Mouse (Mus musculus): ENCODE data around the gene Pih1d1.
"Not testable (repeated sequence)": the region's sequence is repeated elsewhere in the genome, so short reads cannot be mapped to it uniquely, and the experiment has no call there.

The Pih1d1 gene

DNA sequence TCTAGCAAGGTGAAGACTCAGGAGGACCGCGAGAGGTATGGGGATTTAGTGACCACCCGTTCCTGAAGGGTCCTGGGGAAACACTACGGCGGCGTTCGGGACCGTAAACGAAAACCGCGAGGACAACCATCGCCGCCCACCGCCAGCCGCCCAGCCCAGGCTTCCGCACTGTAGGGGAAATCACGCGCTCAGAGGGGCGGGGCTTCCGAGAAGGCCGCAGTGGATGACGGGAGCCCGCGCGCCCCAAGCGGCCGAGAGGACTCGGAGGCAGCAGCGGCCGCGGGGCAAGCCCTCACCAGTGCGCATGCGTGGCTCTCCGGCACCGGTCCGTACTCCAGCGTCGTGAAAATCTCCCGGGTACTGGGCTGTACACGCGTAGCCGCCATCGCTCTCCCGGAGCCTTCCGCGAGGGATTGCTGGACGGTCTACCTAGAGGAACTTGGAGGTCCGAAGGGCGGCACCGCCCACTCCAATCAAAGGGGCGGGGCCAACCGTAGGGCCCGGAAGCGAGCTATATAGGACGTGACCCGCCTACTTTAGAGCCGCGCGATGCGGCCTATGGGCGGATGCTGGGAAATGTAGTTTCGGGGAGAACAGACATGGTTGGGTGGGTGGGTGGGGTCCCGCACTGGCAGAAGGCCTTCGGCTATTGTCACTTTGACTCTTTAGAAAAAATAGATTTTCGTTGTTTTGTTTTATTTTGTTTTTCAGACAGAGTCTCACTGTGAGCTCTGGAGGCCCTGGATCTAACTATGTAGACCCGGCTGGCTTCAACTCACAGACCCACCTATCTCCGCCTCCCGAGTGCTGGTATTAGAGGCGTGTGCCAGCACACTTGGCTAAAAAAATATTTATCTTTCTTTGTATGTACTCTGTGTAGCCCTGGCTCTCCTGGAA lies at the start of gene Pih1d1, which contains the start of gene Aldh16a1:
Gene Pih1d1 (plus strand): TSS at position 208 of the 897 bp plus-strand sequence.
Gene Aldh16a1 (minus strand): TSS at position 489 of the 897 bp plus-strand sequence.
- DNase-seq (ENCODE audit: low spot score in 2 of 2), result peak; percentile 95 to 96

DNA sequence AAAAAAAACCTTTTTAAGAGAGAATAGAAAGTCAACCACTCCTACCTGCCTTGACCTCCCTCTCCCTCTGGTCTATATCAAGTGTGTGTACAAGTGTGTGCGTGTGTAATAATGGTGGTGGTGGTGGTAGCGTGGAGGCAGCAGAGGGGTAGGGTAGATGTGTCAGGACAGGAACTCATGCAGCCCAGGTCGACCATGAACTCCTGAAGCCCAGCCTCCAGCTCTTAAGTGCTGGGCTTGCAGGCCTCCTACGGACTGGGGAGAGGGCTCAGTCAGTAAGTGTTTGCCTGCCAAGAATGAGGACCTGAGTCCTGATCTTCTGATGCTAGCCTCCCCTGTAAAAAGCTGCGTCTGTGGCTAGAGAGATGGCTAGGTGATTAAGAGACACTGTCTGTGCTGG lies 49.2 kb upstream of the Pih1d1 start:
- no peak for DNase-seq (ENCODE audit: low spot score in 2 of 2)

DNA sequence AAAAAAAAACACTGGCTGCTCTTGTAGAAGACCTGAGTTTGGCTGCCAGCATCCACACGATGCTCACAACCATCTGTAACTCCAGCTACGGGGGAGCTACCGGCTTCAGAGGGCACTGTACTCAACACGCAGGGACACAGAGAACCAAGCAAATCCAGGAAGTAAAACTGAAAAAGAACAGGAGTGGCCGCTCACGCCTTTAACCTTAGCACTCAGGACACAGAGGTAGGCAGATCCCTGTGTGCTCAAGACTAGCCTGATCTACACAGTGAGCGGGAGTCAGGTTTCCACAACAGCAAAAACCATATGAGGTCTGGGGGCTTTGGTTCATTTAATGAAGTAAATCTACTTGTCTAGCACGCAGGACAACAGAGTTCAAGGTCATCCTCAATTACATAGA lies 48.6 kb upstream of the Pih1d1 start:
- no peak for DNase-seq (ENCODE audit: low spot score in 2 of 2)

DNA sequence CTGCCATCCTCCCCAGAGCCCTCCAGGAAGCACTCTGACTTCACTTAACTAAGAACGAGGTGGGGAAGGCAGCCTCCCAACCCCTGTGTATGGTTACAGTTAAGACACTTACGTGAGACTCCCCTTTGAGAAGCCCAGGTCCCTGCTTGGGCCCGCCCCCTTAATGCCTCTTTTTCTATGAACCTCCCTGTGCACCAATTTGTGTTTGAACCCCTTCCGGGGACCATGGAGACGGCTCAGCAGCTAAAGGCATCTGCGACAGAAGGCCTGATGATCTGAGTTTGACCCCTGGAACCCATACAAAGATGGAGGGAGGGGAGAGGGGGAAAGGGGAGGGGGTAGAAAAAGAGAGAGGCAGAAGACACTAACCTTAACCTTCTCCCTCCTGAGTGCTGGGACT lies 47.7 kb upstream of the Pih1d1 start:
- no peak for DNase-seq (ENCODE audit: low spot score in 2 of 2)

DNA sequence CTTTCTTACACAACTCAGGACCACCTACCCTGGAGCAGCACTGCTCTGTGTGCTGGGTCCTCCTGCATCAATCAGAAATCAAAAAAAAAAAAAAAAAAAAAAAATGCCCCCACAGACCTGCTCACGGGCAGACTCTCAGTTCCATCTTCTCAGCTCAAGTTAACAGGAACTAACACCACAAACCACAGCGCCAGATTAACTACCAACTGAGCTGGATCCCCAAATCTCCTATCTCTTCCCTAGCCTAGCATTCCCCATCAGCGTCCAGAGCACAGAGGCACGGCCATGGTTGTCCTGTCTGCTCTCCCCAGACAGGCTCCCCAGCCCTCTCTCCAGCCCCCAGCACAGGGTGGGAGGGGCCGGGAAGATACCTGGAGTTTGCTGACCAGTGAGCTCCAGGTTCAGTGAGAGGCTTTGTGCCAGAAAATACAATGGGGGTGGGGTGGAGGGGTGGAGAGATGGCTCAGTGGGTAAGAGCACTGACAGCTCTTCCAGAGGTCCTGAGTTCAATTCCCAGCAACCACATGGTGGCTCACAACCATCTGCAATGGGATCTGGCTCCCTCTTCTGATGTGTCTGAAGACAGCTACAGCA lies 47.0 kb upstream of the Pih1d1 start:
- no peak for DNase-seq (ENCODE audit: low spot score in 2 of 2)

DNA sequence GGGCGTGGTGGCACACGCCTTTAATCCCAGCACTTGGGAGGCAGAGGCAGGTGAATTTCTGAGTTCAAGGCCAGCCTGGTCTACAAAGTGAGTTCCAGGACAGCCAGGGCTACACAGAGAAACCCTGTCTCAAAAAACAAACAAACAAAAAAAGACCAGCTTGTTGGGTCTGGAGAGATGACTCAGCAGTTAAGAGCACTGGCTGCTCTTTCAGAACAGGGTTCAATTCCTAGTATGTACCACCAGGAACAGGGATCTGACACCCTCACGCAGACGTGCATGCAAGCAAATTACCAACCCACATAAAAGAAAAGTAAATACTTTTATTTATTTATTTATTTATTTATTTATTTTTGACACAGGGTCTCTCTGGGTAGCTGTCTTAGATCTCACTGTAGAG lies 44.0 kb upstream of the Pih1d1 start:
- not testable (repeated sequence) for DNase-seq (ENCODE audit: low spot score in 2 of 2)

DNA sequence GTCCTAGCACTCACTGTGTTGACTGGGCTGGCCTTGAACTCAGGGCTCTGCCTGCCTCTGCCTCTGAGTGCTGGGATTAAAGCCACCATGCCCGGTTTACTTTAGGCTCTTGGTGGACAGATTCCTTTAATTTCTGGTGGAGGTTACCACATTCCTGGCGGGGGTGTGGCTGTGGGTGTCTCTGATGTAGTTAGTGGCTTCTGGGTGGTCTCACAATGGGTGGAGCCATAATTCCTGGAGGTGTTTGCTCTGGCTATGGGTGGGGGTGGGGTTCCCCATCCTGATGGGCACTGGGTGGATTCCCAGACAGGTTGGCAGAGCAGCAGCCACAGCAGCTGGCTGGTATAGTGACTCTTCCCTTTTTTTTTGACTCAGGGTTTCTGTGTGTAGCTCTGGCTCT lies 42.2 kb upstream of the Pih1d1 start:
- no peak for DNase-seq (ENCODE audit: low spot score in 2 of 2)

DNA sequence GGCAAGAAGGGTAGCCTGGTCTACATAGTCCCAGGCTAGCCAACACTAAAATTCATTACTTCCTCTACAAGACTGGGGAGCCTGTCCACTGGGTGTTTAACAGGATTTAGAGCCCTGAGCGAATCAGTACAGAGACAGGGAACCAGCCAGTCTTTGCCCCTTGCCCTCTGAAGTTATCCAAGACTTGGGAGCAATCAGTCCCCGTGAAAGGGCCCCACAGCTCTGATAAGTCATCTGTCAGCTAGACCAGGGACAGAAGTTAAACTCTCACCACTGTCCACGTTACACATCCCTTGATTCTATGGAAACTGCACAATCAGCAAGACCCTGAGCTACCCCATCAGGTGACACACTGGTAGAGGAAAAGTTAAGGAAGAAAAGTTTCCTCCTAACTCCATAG lies 41.6 kb upstream of the Pih1d1 start:
- DNase-seq (ENCODE audit: low spot score in 2 of 2), result no peak

DNA sequence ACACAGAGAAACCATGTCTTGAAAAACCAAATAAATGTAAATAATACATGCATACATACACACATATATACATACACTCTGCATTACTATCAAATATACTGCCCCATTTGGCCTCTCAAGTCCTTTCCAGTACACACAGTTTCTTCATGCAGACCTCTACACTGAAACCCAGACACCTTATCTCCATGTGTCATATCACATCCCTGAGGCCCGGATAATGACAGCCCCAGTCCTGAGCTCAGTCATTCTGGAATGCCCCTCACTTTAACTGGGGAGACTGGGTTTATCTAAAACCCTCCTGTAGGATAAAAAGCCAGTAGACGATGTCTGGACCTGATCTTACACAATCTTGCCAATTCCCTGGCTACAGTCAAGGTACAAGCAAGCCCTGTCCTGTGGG lies 40.6 kb upstream of the Pih1d1 start:
- DNase-seq (ENCODE audit: low spot score in 2 of 2), result no peak

DNA sequence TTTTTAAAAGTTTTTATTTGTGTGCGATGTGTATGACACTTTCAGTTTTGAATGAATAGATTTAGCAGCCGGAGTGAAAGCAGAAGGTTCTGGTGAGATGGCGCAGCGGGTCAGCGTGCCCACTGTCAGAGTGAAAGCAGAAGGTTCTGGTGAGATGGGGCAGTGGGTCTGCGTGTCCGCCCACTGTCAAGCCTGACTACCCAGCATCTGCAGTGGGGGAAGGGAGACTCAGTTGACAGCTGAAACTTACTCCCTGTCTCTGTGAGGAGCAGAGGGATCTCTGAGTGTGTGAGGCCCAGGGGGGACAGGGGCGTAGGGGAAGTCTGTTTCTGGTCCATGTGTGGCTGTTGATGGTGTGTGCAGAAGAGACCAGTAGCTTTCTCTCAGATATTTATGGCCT lies 36.5 kb upstream of the Pih1d1 start:
- no peak for DNase-seq (ENCODE audit: low spot score in 2 of 2)

DNA sequence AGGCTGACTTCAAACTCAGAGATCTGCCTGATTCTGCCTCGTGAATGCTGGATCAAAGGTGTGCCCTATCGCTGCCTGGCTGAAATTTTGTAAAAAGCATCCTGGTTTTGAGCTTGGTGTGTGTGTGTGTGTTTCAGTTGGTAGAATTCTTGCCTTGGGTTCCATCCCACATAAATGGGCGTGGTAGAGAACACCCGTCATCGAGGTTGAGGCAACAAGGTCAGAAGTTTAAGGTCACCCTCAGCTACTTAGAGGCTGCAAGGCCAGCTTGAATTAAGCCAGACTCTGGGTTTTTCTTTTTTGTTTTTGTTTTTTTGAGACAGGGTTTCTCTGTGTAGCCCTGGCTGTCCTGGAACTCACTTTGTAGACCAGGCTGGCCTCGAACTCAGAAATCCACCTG lies 35.8 kb upstream of the Pih1d1 start:
- DNase-seq (ENCODE audit: low spot score in 2 of 2), result no peak

DNA sequence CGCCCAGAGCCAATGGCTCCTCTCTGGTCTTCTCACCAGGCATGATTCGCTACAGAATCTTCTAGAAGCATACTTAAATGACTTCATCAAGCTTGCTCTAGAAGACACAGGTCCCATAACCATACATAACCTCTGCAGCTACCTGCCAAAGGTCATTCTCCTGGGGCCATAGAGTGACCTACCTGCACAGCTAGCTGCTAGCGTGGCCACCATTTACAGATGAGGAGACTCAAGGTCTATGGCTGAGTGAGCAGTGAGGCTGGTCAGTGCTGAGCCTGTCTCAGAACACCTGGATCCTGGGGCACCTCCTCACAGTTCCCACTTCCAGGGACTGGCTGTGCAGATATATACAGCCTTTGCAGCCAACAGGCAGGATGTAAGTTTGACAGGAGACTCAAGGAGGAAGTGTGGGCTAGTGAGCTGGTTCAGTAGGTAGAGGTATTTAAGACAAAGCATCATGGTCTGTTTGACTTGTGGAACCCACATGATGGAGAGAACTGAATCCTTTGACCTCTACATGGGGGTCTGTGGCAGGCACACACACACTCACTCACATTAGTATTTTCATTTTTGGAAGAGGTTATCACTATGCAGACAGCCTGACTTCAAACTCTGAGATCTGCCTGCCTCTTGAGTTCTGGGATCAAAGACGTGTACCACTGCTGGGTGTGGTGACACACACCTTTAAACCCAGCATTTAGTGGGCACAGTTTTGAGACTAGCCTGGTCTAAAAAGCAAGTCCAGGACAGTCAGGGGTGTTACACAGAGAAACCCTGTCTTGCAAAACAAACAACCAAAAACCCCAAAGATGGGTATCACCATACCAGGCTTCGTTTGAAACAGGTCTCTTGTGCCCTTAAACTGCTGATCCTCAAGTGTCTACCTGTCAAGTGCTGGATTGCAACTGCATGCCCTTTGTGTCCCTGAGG lies 34.1 kb upstream of the Pih1d1 start:
- no peak for DNase-seq (ENCODE audit: low spot score in 2 of 2)

DNA sequence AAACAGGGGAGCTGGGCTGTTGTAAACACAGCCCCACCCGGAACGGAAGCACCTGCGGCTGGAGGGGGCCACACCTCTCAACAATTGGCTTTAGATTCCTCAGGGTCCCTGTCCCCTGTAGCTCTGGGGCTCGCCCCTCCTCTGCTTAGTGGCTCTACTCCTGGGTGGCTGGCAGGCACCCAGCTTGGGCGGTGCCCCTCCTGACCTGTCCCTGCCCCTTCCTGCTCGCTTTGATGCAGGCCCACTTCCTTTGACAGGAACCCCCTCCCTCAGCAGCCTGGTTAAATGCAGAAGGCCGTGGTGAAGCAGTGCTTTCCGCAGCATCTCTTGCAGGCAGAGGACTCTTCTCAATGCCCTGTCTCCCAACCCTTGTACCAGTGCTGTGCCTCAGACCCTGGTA lies 32.7 kb upstream of the Pih1d1 start:
- no peak for DNase-seq (ENCODE audit: low spot score in 2 of 2)

DNA sequence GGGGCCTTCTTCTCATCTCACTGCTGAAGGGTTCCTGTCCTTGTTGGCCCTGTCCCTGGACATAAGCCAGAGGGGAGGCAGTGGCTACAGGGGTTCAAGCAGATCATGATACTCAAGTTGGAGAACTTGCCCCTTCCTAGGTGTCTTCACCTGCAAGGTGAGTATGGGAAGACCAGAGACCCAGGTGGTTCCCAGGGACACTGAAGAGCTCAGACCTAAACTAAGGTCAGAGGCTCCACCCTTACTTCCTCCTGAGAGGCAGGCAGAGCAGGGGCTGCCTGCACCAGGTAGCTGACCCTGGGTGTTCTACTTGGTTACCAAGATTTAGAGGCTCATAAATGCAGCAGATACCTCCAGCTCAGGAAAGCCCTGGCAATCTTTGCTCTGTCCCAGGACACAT lies 32.1 kb upstream of the Pih1d1 start:
- DNase-seq (ENCODE audit: low spot score in 2 of 2), result no peak

DNA sequence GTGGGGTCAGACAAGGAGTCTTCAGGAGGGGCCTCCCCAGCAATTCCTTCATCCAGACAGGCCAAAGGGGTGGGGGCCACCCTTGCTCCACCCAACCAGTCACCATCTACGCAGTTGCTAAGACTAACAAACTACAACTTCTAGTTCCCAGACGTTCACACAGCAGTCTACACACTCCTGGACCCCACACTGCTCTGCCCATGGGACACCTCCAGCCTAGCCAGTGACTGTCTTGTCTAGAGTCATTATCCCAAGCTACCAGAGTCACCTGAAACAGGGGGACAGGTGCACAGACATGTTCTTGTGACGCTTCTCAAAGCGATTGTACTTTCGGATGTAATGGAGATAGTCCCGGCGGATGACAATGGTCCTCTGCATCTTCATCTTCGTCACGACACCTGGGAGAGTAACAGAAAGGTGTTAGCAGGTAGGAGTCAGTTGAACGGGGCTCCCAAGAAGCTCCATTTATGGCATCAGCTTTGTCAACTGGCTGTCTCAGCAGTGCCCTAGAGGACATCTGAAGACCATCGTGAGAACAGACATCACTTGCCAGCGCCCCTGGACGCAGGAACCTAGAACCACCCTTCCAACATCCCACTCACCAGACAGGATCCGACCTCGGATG lies 31.4 kb upstream of the Pih1d1 start:
- DNase-seq (ENCODE audit: low spot score in 2 of 2), result no peak

DNA sequence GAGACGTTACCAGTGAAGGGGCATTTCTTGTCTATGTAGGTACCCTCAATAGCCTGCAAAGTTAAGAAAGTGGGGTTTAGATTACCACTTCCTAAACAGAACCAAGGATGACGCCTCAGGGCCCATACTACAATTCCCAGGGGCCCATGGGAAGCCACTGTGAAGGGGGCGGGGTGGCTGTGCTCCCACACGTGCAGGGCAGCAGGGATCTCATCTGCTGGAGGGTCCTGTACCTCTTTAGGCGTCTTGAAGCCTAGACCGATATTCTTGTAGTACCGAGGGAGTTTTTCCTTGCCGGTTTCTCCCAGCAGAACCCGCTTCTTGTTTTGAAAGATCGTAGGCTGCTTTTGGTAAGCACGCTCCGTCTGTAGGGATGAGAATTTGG lies 30.9 kb upstream of the Pih1d1 start:
- DNase-seq (ENCODE audit: low spot score in 2 of 2), result no peak

DNA sequence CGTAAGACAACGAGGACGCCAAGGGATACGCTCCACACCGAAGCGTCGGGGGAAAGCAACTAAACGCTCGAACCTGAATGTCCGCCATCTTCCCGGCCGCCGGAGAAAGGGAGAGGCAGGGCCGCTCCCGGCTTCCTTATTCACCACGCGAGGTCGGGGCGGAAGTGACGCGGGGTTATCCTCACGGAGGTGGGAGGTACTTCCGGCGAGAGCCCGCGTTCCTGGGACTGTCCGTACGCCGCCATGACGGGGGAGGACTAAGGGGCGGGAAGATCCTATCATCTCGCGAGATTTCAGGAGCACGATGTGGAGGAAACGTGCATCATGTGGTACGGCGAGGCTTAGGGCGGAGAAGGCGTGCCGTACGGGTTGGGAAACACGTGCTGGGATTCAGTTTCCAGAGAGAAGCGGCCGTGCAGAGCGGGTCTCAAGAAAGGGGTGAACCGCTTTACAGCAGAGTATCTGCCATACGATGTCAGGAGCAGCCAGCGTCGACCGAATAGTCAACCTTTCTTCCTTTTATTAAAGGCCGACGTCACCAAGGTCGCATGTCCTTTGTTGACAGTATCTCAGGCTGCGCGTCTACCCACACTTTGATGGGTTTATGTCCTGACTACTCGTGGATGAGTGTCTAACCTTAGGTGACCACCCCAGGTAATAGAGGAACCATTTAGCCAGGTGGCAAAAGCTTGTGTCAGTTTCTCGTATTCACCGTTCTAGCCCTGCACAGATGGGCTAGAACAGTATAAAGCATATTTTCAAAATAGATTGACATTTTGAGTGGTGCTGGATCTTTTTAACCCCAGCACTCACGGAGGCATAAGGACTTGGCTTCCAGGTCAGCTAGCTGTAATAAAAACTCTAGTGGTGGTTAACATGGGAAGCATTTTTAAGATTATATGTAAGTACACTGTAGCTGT lies 29.6 kb upstream of the Pih1d1 start, which contains the start of gene Rps11:
Gene Rps11 (minus strand): TSS at position 216 of the 920 bp plus-strand sequence.
- peak; percentile 98 for DNase-seq (ENCODE audit: low spot score in 2 of 2)

DNA sequence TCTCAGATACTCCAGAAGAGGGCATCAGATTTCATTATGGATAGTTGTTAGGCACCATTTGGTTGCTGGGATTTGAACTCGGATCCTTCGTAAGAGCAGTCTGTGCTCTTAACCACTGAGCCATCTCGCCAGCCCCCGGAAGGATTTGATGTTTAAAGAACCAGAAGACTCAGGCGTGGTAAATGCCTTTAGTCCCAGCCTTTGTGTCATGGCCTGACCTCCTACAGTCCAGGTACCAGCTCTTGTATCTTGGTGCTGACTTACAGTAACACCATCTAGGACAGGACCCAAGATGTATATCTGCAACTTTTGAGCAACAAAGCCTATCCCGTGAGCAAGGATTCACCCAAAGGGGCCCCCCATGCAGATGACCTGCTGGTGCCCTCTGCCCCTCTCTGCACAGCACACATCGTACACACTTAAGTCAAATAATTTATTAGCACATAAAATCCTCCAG lies 28.9 kb upstream of the Pih1d1 start:
- no peak for DNase-seq (ENCODE audit: low spot score in 2 of 2)

DNA sequence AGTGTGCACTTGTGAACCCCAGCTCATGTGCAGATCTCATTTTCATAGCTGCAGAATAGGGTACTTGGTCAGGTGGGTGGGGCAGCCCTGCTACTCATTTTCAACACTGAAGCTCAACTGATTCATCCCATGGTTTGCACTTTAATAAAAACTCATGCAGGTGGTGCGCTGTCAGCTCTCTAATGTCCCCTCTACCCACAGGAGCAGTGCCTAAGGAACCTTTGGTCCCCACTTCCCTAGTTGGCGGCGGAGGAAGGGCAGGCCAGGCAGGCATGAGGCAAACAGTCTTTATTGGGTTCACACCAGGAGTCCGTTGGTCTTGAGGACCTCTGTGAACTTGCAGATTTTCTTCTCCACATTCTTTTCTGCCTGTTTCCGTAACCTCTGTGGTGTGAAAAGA lies 28.5 kb upstream of the Pih1d1 start:
- not testable (repeated sequence) for DNase-seq (ENCODE audit: low spot score in 2 of 2)

DNA sequence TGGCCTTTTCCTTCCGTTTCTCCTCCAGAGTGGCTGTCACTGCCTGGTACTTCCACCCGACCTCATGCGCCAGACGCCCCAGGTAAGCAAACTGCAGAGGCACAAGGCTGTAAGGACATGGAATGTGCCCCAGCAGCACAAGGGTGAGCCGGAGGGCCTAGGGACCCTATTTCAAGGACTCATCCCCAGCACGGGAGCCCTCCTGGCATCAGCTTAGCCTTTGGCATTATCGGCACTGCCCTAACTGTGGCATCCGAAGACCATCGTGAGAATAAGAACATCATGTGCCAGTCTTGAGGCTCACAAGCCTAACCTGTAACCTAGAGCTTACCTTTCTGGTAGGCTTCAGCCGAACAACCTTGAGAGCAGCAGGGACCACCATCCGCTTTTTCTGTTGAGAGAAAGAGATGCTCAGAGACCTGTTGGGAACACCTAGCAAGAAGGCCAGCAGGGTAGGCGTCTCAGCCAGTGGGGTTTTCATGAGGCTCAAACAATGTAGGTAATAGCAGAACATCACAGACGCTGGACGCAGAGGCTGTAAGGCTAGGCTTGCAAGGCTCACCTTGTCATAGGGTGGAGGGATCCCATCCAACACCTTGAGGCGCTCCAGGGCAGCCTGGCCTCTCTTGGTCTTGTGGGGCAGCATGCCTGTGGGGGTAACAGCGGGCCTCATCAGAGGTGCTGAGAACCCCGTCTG lies 27.8 kb upstream of the Pih1d1 start:
- DNase-seq (ENCODE audit: low spot score in 2 of 2), result no peak
